Mouse (Mus musculus) megakaryocyte, embryonic 14.5 days (primary cell): ENCODE data around the gene Gprc5d.

Source experiments
- FLI1 ChIP-seq: IDR thresholded peaks from 2 replicates; pipeline ENCODE4 v1.6.1; 2012; ENCODE audit warnings: low read length, inconsistent platforms, mixed read lengths
- GATA1 ChIP-seq: IDR thresholded peaks from 3 replicates; pipeline ENCODE4 v1.6.1; 2012; ENCODE audit warnings: mixed read lengths, low read length, inconsistent platforms, borderline replicate concordance

DNA sequence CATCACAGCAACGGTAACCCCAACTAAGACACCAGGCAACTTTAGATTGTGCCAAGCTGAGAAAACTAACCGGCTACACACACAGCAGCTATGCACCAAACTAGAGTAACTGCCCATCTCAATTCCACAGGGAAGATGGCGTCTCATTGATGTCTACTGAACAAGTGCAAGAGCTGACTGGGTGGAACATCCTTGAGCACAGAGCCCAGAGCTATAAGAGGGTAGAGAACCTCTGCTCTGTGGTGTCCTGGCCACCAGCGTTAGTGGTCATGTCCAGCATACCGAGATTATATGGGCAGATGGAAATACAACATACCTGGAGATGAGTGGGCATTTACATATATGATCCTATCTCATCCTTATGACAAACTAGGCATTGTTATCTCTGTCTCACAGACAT is 25.1 kb upstream of the Gprc5d start:
- TF ChIP-seq GATA1 (no peak), FLI1 (no peak)
